Mouse (Mus musculus) kidney, adult 18-20 months (tissue): ENCODE measurements around the gene Gstz1.
A peak's percentile ranks its signal among the peaks of the same experiment; 100 is the strongest.
"Not testable (repeated sequence)": the region's sequence is repeated elsewhere in the genome, so short reads cannot be mapped to it uniquely, and the experiment has no call there.

Experiments used
- DNase-seq: peaks from one replicate; pipeline ENCODE4 v3.0.0; 2021

Gene Gstz1

GRCm38 (mm10) chr12:87160310-87160709, 13.3 kb downstream of the Gstz1 start:
- no peak for DNase-seq

GRCm38 (mm10) chr12:87160815-87161214, 13.8 kb downstream of the Gstz1 start:
- no peak for DNase-seq

GRCm38 (mm10) chr12:87175194-87175946, 28.4 kb downstream of the Gstz1 start:
- DNase-seq: no peak

GRCm38 (mm10) chr12:87177631-87178030, 30.7 kb downstream of the Gstz1 start:
- DNase-seq: no peak

- DNase-seq: no peak
Observed at GRCm38 (mm10) chr12:87193008-87193407, 46.0 kb downstream of the Gstz1 start.

GRCm38 (mm10) chr12:87195069-87195468, 48.1 kb downstream of the Gstz1 start:
- DNase-seq: no peak

GRCm38 (mm10) chr12:87196310-87196709, 49.3 kb downstream of the Gstz1 start:
- no peak for DNase-seq

- DNase-seq: no peak
Observed at GRCm38 (mm10) chr12:87198792-87199191, 51.8 kb downstream of the Gstz1 start.

- peak; percentile 45 for DNase-seq
Observed at GRCm38 (mm10) chr12:87199206-87199972, 52.4 kb downstream of the Gstz1 start, which contains the start of gene Samd15. TSS of gene Samd15 (plus strand) at chr12:87199723.

GRCm38 (mm10) chr12:87199973-87200586, 53.1 kb downstream of the Gstz1 start, which contains the start of gene Tmed8:
TSS of gene Tmed8 (minus strand) at chr12:87200454.
- DNase-seq: peak; percentile 80

- no peak for DNase-seq
Observed at GRCm38 (mm10) chr12:87201694-87202093, 54.7 kb downstream of the Gstz1 start.

- not testable (repeated sequence) for DNase-seq
Observed at GRCm38 (mm10) chr12:87205789-87206188, 58.8 kb downstream of the Gstz1 start.

GRCm38 (mm10) chr12:87212844-87213606, 66.1 kb downstream of the Gstz1 start:
- DNase-seq: no peak
